Mouse (Mus musculus) gastrocnemius, postnatal 4 days (tissue): ENCODE measurements around the gene Fcgrt. TPM values are rescaled to one million over a fixed set of nuclear protein-coding genes. Genes with fewer than 3 reads are reported as not detected.

Experiments used
- DNase-seq, 2 experiments: peaks; one replicate each; pipeline ENCODE4 v3.0.0; 2021 to 2022; ENCODE audit warnings: low spot score in 2 of 2, mixed read lengths in 2 of 2
- total RNA-seq, 2 experiments: library from RNA; stranded (reverse); gene quantifications; 2 replicates each; pipeline ENCODE4 v1.2.3; 2021

Fcgrt gene
- total RNA-seq, 2 experiments from 2014 or later: 84.6 to 87.3 TPM

- DNase-seq: no peak
These were observed 44.8 kb downstream of the Fcgrt start for GRCm38 (mm10) chr7:45058607-45059571.

- no peak for DNase-seq
These were observed 46.7 kb downstream of the Fcgrt start for GRCm38 (mm10) chr7:45056972-45057348.

GRCm38 (mm10) chr7:45056329-45056971, 47.2 kb downstream of the Fcgrt start:
- DNase-seq: no peak

GRCm38 (mm10) chr7:45053931-45054510, 49.6 kb downstream of the Fcgrt start:
- peak; percentile 78 to 90 for DNase-seq

- peak in 1 of 2 experiments; percentile 80 for DNase-seq
These were observed 50.3 kb downstream of the Fcgrt start for GRCm38 (mm10) chr7:45053117-45053930.

GRCm38 (mm10) chr7:45052862-45053116, 50.9 kb downstream of the Fcgrt start, which contains the start of gene Prr12:
TSS of gene Prr12 (minus strand) at chr7:45052881.
- no peak for DNase-seq

GRCm38 (mm10) chr7:45052181-45052861, 51.3 kb downstream of the Fcgrt start:
- DNase-seq: peak in 1 of 2 experiments; percentile 53

- DNase-seq: no peak
These were observed 52.1 kb downstream of the Fcgrt start for GRCm38 (mm10) chr7:45051601-45051974.

GRCm38 (mm10) chr7:45050945-45051600, 52.6 kb downstream of the Fcgrt start:
- peak; percentile 63 to 83 for DNase-seq

- peak in 1 of 2 experiments; percentile 31 for DNase-seq
These were observed 54.6 kb downstream of the Fcgrt start for GRCm38 (mm10) chr7:45048923-45049657.

- no peak for DNase-seq
These were observed 55.4 kb downstream of the Fcgrt start for GRCm38 (mm10) chr7:45048001-45048890.

- no peak for DNase-seq
These were observed 56.2 kb downstream of the Fcgrt start for GRCm38 (mm10) chr7:45047491-45047890.

GRCm38 (mm10) chr7:45046853-45047350, 56.7 kb downstream of the Fcgrt start:
- no peak for DNase-seq

GRCm38 (mm10) chr7:45045741-45046140, 57.9 kb downstream of the Fcgrt start:
- DNase-seq: no peak

- no peak for DNase-seq
These were observed 60.3 kb downstream of the Fcgrt start for GRCm38 (mm10) chr7:45043307-45043706.
